Mouse (Mus musculus) heart, adult 8-10 months (tissue): Measurements from ENCODE around the gene Gpr88. TPM values are rescaled to one million over a fixed set of nuclear protein-coding genes. Genes with fewer than 3 reads are reported as not detected.

Source experiments
- DNase-seq: peaks from one replicate; pipeline ENCODE4 v3.0.0; 2022; ENCODE audit warnings: low spot score
- total RNA-seq, 4 experiments: library from RNA; stranded (reverse); gene quantifications; 2 replicates each; pipeline ENCODE4 v1.2.4; 2022

Gene Gpr88
- total RNA-seq, 4 experiments from 2014 or later: 0.14 to 0.30 (median 0.16) TPM

GRCm38 (mm10) chr3:116200060-116200459, 53.2 kb downstream of the Gpr88 start:
- no peak for DNase-seq

Other genes with a start within 250 kb of the Gpr88 start
- gene Slc30a7, start 246.1 kb downstream of the Gpr88 start, total RNA-seq: 10 to 100 TPM; 10.0 to 17.4 (median 10.9) TPM
- 10 to 100 TPM; 13.1 to 17.8 (median 15.4) TPM for gene Extl2, start 246.0 kb downstream of the Gpr88 start, total RNA-seq
- gene Vcam1, start 123.8 kb downstream of the Gpr88 start, total RNA-seq: 10 to 100 TPM; 16.0 to 19.8 (median 16.5) TPM
- 1 to 10 TPM; 3.3 to 4.2 (median 3.7) TPM for gene Cdc14a, start 170.5 kb upstream of the Gpr88 start, total RNA-seq